Mouse (Mus musculus): ENCODE data around the gene Xylb.
"Not testable (repeated sequence)": the region's sequence is repeated elsewhere in the genome, so short reads cannot be mapped to it uniquely, and the experiment has no call there.

The Xylb gene

GRCm38 (mm10) chr9:119342728-119343127 is 14.5 kb upstream of the Xylb start:
- no peak for DNase-seq

DNA sequence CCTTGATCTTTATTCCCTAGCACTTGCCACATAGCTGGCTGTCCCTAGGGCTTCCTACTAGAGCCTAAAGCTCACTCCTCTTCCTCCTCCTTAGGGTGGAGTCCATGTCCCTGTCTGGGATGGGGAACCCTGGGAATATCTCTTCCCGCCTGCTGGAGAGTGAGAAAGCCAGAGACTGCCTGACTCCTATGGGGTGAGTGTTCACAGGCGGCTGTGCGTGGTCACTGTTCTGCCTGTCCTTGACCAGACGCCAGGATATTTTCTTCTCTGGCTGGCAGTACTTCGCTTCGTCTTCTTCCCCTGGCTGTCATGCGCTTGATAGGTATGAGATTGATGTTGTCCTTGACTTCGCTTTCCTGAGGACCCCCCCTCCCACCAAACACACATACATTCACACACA is 10.8 kb upstream of the Xylb start:
- DNase-seq: no peak

- DNase-seq: no peak
Measured at GRCm38 (mm10) chr9:119350531-119350930, 6.7 kb upstream of the Xylb start.

DNA sequence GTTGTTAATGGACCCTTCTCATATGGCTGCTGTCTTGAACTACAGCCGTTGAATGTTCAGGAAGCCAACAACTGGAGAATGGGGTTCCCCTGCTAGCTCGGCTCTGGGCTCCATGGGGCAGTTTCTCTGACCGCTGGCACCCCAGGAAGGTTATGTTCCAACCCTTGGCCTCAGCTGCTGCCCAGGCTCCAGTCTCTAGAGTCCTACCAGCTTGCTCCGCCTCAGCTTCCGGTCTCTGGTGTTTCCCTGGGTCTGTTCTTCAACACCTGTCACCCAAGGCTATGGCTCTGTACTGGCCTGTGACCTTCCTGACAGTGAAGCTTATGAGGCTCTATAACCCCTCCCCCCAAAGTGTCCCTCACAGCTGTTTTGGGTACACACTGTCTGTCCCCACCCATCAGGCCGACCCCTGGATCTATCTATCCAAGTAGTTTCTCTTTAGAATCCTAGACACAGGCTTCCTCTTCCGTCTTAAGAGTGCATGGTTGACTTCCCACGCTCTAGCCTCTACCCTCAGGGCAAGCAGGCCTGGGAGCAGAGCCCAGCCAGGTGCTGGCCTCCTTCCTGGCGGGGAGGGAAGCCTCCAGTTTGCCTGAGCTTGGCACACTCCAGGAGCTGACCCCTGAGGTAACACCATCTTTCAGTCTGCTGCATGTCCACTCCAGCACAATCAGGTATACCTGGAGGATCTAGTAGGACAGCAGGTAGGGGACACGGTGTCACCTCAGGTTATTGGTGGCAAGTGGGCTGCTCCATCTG is 6.1 kb upstream of the Xylb start:
- no peak for DNase-seq

DNA sequence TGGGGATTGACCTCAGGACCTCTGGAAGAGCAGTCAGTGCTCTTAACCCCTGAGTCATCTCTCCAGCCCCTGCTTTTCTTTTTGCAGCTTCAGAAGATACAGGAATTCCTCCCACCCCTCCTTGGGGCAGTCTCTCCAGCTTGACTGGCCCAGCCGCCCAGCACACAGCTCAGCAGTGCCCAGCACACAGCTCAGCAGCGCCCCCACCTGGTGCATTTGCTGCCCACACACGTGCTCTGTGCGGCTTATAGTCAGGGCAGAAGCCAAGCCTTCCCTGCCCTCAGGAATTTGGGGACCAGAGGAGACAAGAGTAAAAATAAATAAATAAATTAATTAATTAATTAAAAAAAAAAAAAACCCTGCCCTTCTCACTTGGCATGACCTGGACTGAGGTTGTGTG is 5.1 kb upstream of the Xylb start:
- DNase-seq: peak; percentile 87

GRCm38 (mm10) chr9:119353926-119354325 is 3.3 kb upstream of the Xylb start:
- DNase-seq: no peak

DNA sequence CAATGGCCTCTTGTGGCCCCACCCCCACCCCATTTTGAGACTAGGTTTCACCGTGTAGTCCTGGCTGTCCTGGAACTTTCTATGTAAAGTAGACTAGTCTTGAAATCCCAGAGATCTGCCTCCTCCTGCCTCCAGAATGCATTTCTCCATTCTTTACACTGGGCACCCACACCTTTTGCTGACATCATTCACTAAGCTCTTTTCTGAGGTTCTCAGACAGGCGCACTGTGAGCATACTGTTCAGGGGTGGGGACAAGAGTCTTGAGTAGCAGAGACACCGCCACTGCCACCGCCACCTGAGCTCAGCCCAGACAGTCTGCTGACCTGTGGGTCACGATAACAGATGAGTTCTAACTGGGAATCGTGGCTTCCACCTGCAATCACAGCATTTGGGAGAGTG is 1.2 kb upstream of the Xylb start:
- no peak for DNase-seq

DNA sequence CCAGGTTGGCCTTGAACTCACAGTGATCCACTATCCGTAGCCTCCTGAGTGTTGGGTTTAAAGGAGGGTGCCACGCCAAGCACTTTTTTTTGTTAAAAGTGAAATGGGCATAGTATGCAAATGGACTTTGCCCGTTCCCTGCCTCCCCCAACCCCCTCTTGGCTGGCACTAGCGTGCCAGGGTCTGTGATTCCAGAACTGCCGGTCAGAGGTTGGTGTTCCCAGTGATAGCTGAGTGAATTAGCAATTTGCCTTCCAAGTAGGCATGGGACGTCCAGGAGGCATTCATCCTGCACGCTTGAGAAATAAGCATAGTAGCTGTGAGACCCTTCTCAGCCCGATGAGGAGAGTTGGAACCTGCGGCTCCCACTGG is 863 bp downstream of the Xylb start:
- no peak for DNase-seq

DNA sequence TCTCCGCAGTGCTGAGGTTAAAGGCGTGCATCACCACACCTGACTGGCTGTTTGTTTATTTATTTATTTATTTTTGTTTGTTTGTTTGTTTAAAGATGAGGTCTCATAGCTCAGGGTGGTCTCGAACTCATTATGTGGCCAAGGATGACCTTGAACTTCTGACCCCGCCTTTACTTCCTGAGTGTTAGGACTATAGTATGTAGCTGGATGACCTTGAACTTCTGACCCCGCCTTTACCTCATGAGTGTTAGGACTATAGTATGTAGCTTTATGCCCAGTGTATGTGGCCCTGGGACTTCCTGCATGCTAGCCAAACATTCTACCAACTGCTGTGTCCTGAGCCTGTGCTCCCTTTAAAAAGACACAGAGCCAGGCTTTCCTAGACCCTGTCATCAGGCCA is 4.2 kb downstream of the Xylb start:
- DNase-seq: no peak

GRCm38 (mm10) chr9:119363229-119363628 is 6.0 kb downstream of the Xylb start:
- no peak for DNase-seq

- DNase-seq: peak; percentile 36
Measured at GRCm38 (mm10) chr9:119365284-119365683, 8.1 kb downstream of the Xylb start, which contains the start of gene Slc22a14. Gene Slc22a14 (minus strand): TSS chr9:119365553.

DNA sequence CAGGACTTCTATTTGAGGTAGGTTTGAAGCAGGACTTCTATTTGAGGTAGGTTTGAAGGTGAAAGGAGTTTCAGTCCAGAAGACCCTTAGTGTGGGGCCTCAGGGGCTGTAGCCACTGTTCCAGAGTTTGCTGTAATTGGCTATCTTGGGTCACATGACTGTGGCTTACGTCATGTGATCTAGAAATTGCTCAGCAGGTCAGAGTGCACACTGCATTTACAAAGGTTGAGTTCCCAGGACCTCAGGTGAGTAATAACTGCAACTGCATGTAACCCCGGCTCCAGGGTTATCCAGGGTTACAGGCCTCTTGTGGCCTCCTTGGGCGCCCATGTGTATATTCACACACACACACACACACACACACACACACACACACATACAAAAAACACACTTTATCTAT is 11.2 kb downstream of the Xylb start:
- no peak for DNase-seq

GRCm38 (mm10) chr9:119370770-119371169 is 13.6 kb downstream of the Xylb start:
- DNase-seq: not testable (repeated sequence)

DNA sequence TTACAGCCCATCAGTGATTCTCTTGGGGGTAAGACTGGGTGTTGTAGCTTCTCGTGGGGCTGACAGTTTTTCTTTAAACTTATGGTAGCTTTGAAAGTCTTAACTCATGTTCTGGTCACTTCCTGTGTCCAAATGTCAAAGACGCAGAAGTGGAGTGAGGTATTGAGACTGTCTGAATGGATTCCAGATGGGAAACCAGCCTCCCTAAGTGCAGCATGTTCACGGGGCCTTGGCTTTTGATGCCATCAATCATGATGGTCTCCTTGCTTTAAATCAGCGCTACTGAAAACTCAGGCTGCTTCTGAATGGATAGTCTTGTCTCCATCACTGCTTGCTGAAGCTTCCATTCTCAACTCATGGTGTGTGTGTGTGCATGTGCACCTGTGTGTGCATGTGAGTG is 14.1 kb downstream of the Xylb start:
- no peak for DNase-seq

GRCm38 (mm10) chr9:119375008-119375407 is 17.8 kb downstream of the Xylb start:
- DNase-seq: no peak

- DNase-seq: no peak
Measured at GRCm38 (mm10) chr9:119375556-119375955, 18.4 kb downstream of the Xylb start.

- DNase-seq: no peak
Measured at GRCm38 (mm10) chr9:119378231-119378630, 21.1 kb downstream of the Xylb start.

- no peak for DNase-seq
Measured at GRCm38 (mm10) chr9:119382603-119383002, 25.4 kb downstream of the Xylb start.

DNA sequence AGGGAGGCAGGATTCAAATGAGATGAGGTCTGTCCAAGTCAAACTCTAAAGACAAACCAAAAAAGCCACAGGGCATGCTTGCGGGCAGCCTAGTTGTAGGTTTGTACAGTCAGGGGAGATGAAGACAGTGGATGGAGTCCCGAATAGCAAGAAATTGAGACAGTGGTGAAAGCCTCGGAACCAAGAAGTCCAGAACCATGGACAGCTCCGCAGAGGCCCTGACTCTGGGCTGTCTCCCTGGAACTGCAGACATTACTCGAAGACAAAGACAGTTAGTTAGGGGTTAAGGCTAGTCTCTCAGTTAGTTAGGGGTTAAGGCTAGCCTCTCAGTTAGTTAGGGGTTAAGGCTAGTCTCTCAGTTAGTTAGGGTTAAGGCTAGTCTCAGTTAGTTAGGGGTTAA is 31.8 kb downstream of the Xylb start:
- peak; percentile 24 for DNase-seq

- no peak for DNase-seq
Measured at GRCm38 (mm10) chr9:119390214-119390613, 33.0 kb downstream of the Xylb start.

DNA sequence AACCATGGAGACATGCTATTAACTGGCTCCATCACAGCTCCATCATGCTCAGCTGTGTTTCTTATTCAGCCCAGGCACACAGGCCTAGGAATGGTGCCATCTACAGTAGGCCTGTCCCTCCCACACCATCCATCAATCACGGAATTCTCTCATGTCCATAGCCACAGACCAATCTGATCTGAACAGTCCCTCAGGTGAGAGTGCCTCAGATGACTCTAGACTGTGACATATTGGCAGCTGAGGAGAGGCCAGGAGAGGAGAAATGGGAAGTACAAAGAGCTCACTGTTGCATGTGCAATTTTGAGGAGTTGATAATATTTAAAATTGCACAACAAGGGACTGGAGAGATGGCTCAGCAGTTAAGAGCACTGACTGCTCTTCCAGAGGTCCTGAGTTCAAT is 37.6 kb downstream of the Xylb start:
- no peak for DNase-seq

DNA sequence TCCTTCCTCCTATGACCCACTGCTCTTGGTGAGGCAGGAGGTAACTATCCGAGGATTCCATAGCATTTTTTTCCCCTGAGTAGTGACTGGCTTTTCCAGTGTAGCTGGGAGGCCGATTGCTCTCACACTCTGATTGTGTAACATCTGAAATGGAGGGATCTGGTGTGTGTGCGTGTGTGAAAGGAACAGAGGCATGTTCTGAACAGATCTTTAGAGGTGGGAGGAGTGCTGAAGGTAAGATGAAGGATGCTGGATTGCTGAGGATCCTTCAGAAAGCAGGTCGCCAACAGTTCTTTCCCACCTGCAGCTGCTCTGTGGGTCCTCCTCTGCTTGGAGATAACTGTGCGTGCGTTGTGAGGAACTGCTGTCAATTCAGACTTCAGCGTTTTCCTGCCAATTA is 44.2 kb downstream of the Xylb start:
- DNase-seq: peak; percentile 19

- DNase-seq: peak; percentile 98
Measured at GRCm38 (mm10) chr9:119401801-119402214, 44.6 kb downstream of the Xylb start, which contains the start of gene Acvr2b. Gene Acvr2b (plus strand): TSS chr9:119402118.

- peak; percentile 46 for DNase-seq
Measured at GRCm38 (mm10) chr9:119402253-119403235, 45.4 kb downstream of the Xylb start.
